Mouse (Mus musculus) liver, postnatal 0 days (tissue): Measurements from ENCODE around the gene Tmem121. TPM values are rescaled to one million over a fixed set of nuclear protein-coding genes. Genes with fewer than 3 reads are reported as not detected.
A peak's percentile ranks its signal among the peaks of the same experiment; 100 is the strongest.

ENCODE experiments used
- ATAC-seq: fragments of 200-750 bp; cut with Nextera tagmentation; 2 replicates; pipeline ENCODE4 v1.8.0; 2017; ENCODE audit warnings: mild to moderate bottlenecking, moderate library complexity
- DNase-seq: peaks from one replicate; pipeline ENCODE4 v3.0.0-alpha.2; 2016
- H3K27ac ChIP-seq: fragments of 300-500 bp; sonication (generic); 2 replicates; pipeline ENCODE4 v1.5.1; 2014; ENCODE audit warnings: antibody characterized with exemption, moderate library complexity, mild to moderate bottlenecking, low read depth
- H3K27me3 ChIP-seq: fragments of 300-500 bp; sonication (generic); 2 replicates; pipeline ENCODE4 v1.6.1; 2014; ENCODE audit warnings: low read length, control low read depth, mixed read lengths; ENCODE audit not compliant: insufficient read depth
- H3K36me3 ChIP-seq: fragments of 300-500 bp; sonication (generic); replicated peaks from 2 replicates; pipeline ENCODE4 v1.6.1; 2014; ENCODE audit warnings: mild to moderate bottlenecking, control low read depth, low read length, moderate library complexity, mixed read lengths; ENCODE audit not compliant: insufficient read depth
- H3K4me1 ChIP-seq: fragments of 300-500 bp; sonication (generic); 2 replicates; pipeline ENCODE4 v1.6.1; 2014; ENCODE audit warnings: antibody characterized with exemption, mild to moderate bottlenecking, control low read depth; ENCODE audit not compliant: insufficient read depth
- H3K4me2 ChIP-seq: fragments of 300-500 bp; sonication (generic); 2 replicates; pipeline ENCODE4 v1.6.1; 2014; ENCODE audit warnings: low read depth, mild to moderate bottlenecking, low read length, moderate library complexity, mixed read lengths
- H3K4me3 ChIP-seq: fragments of 300-500 bp; sonication (generic); 2 replicates; pipeline ENCODE4 v1.5.1; 2014; ENCODE audit warnings: low read depth, low read length
- H3K9ac ChIP-seq: fragments of 300-500 bp; sonication (generic); replicated peaks from 2 replicates; pipeline ENCODE4 v1.6.1; 2014; ENCODE audit warnings: mild to moderate bottlenecking, moderate library complexity
- H3K9me3 ChIP-seq: fragments of 300-500 bp; sonication (generic); 2 replicates; pipeline ENCODE4 v1.6.1; 2016; ENCODE audit warnings: mild to moderate bottlenecking, control low read depth, low read length, mixed read lengths
- CTCF ChIP-seq: sonication (generic); IDR thresholded peaks from 2 replicates; pipeline ENCODE4 v1.5.1; 2016; ENCODE audit warnings: antibody characterized with exemption, low read depth
- EP300 ChIP-seq: IDR thresholded peaks from 2 replicates; pipeline ENCODE4 v1.6.1; 2016; ENCODE audit warnings: antibody characterized with exemption, low read depth, mild to moderate bottlenecking
- WGBS: fragments of 180-500 bp; shearing (Covaris S2); extraction: QIAGEN DNeasy Blood & Tissue Kit; methylation state at CpG from one replicate; pipeline ENCODE4 v1.1.7; 2014; ENCODE audit not compliant: insufficient replicate concordance; 5-methylcytosine and 5-hydroxymethylcytosine counted together
- polyA plus RNA-seq: library from polyadenylated mRNA; unstranded; fragments of >200 nt; fragmentation: Nextera tagmentation; extraction: Ambion mirVana; gene quantifications from 2 replicates; pipeline ENCODE4 v1.2.1, GENCODE M21; 2015

The Tmem121 gene
- polyA plus RNA-seq, 1 experiment from 2014 or later = 0.21 TPM

GRCm38 (mm10) chr12:113220447-113220846 is 34.7 kb downstream of the Tmem121 start:
- ATAC-seq = peak; percentile 24; the same call in 1 of the 2 replicates

GRCm38 (mm10) chr12:113221289-113221688 is 35.6 kb downstream of the Tmem121 start:
- Histone ChIP-seq H3K9ac (no peak overlapping the region), H3K27me3 (no peaks in the 10 kb centered on the region), H3K9me3 (no peaks in the 10 kb centered on the region), H3K4me1 (no peaks in the 10 kb centered on the region), H3K36me3 (no peaks in the 10 kb centered on the region), H3K4me3 (no peak overlapping the region), H3K4me2 (no peak overlapping the region), H3K27ac (no peak overlapping the region)
- ATAC-seq (no peak), DNase-seq (peak; percentile 51)
- 72% methylated on average over 9 of the region's 9 CpGs for WGBS
- TF ChIP-seq EP300 = no peak
- peak; percentile 81 for TF ChIP-seq CTCF

More at GRCm38 (mm10) chr12:113220447-113220846, 34.7 kb downstream of the Tmem121 start:
- no peaks in the 10 kb centered on the region for H3K9me3 ChIP-seq
- peak; percentile 81 for TF ChIP-seq CTCF
- TF ChIP-seq EP300 = no peak
- no peak overlapping the region for H3K4me2 ChIP-seq
- H3K36me3 ChIP-seq = no peaks in the 10 kb centered on the region
- H3K27me3 ChIP-seq = no peaks in the 10 kb centered on the region
- WGBS = 39% methylated on average over 4 of the region's 4 CpGs
- H3K4me3 ChIP-seq = no peak overlapping the region
- H3K4me1 ChIP-seq = no peaks in the 10 kb centered on the region
- no peak overlapping the region for H3K9ac ChIP-seq
- DNase-seq = peak; percentile 63
- no peak overlapping the region for H3K27ac ChIP-seq

- no peak overlapping the region for H3K9ac ChIP-seq
- no peak overlapping the region for H3K27ac ChIP-seq
- 0 out of 2 replicates have a peak overlapping the region, but pooled peaks have one; percentile 23 for H3K4me3 ChIP-seq
- H3K4me2 ChIP-seq = peak overlapping the region; percentile 51; the same call in 1 of the 2 replicates
- ATAC-seq (peak; percentile 75), DNase-seq (peak; percentile 94)
- no peaks in the 10 kb centered on the region for H3K36me3 ChIP-seq
- TF ChIP-seq CTCF (peak; percentile 87), EP300 (no peak)
- no peaks in the 10 kb centered on the region for H3K4me1 ChIP-seq
- WGBS = 6% methylated on average over 8 of the region's 8 CpGs
- no peaks in the 10 kb centered on the region for H3K9me3 ChIP-seq
- no peaks in the 10 kb centered on the region for H3K27me3 ChIP-seq
These were observed 36.4 kb downstream of the Tmem121 start for GRCm38 (mm10) chr12:113222121-113222636.

DNA sequence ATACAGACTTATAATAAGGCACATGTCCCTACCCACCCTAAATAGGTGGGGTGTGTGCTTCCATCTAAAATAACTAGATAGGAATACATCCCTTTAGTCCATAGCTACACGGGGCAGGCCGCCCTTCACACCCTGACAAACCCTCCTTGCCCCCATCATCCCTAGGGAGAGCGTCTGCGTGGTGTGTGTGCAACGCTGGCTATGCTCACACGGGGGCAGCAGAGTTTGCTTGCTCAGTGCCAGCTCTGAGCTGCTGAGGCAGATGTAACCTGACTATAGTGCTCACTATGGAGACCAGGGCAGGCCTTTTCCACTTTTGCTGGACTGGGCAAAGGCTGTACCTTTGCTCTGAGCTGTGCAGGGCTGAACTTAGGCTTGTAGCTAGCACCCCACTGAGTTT is 37.0 kb downstream of the Tmem121 start:
- H3K9ac ChIP-seq = no peak overlapping the region
- WGBS = 28% methylated on average over 6 of the region's 6 CpGs
- H3K4me1 ChIP-seq = no peaks in the 10 kb centered on the region
- H3K27me3 ChIP-seq = no peaks in the 10 kb centered on the region
- no peaks in the 10 kb centered on the region for H3K36me3 ChIP-seq
- peak; percentile 68 for DNase-seq
- no peak overlapping the region for H3K4me3 ChIP-seq
- H3K9me3 ChIP-seq = no peaks in the 10 kb centered on the region
- TF ChIP-seq EP300 (no peak), CTCF (peak; percentile 77)
- H3K27ac ChIP-seq = no peak overlapping the region
- H3K4me2 ChIP-seq = no peak overlapping the region
- ATAC-seq = peak; percentile 41; the same call in 1 of the 2 replicates

- WGBS = 48% methylated on average over 5 of the region's 5 CpGs
- Histone ChIP-seq H3K27me3 (no peaks in the 10 kb centered on the region), H3K9ac (no peak overlapping the region), H3K4me3 (no peak overlapping the region), H3K27ac (no peak overlapping the region), H3K9me3 (no peaks in the 10 kb centered on the region), H3K36me3 (no peaks in the 10 kb centered on the region), H3K4me2 (no peak overlapping the region), H3K4me1 (no peaks in the 10 kb centered on the region)
- DNase-seq (peak; percentile 59), ATAC-seq (no peak)
- TF ChIP-seq EP300 (no peak), CTCF (peak; percentile 78)
These were observed 38.5 kb downstream of the Tmem121 start for GRCm38 (mm10) chr12:113224206-113224605.

DNA sequence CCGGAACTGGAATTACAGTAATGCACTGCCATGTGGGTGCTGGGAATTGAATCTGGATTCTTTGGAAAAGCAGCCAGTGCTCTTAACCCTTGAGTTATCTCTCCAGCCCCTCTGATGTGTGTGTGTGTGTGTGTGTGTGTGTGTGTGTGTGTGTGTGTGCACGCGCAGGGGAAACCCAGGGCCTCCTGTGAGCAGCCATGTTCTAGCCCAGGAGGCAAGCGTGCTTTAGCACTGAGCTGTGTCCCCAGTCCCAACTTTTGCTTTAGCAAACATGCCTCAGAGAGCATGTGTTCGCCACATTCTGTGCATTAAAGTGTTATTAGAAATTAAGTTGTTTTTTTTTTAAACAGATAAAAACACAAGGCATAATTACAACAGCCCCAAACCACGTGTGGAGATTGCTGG is 39.0 kb downstream of the Tmem121 start:
- no peak overlapping the region for H3K27ac ChIP-seq
- 82% methylated on average over 6 of the region's 6 CpGs for WGBS

More for the DNA sequence above, 39.0 kb downstream of the Tmem121 start:
- H3K4me3 ChIP-seq = no peak overlapping the region
- H3K9me3 ChIP-seq = no peaks in the 10 kb centered on the region
- ATAC-seq (no peak), DNase-seq (no peak)
- H3K4me2 ChIP-seq = no peak overlapping the region
- H3K9ac ChIP-seq = no peak overlapping the region
- TF ChIP-seq CTCF = no peak
- TF ChIP-seq EP300 = no peak
- no peaks in the 10 kb centered on the region for H3K27me3 ChIP-seq
- H3K4me1 ChIP-seq = no peaks in the 10 kb centered on the region
- no peaks in the 10 kb centered on the region for H3K36me3 ChIP-seq
